Mouse (Mus musculus) C2C12 (cell line): ENCODE results near the gene Cog5. TPM values are rescaled to one million over a fixed set of nuclear protein-coding genes. Genes with fewer than 3 reads are reported as not detected.

Experiments used
- H3K27me3 ChIP-seq: one replicate; pipeline ENCODE4 v1.6.1; 2011; ENCODE audit not compliant: control insufficient read depth, insufficient read depth, insufficient read length
- H3K36me3 ChIP-seq: one replicate; pipeline ENCODE4 v1.6.1; 2011; ENCODE audit not compliant: control insufficient read depth, insufficient read depth
- H3K4me3 ChIP-seq: one replicate; pipeline ENCODE4 v1.5.1; 2011; ENCODE audit warnings: mild to moderate bottlenecking, control low read depth; ENCODE audit not compliant: poor library complexity, insufficient read depth, severe bottlenecking
- H3K79me2 ChIP-seq: one replicate; pipeline ENCODE4 v1.6.1; 2011; ENCODE audit not compliant: control insufficient read depth, insufficient read depth
- H3K79me3 ChIP-seq: one replicate; pipeline ENCODE4 v1.6.1; 2011; ENCODE audit warnings: low read depth, control low read depth
- H3ac ChIP-seq: one replicate; pipeline ENCODE3; 2011; ENCODE audit warnings: low read depth; ENCODE audit not compliant: control insufficient read depth, insufficient read length
- CEBPB ChIP-seq: IDR thresholded peaks from one replicate; pipeline ENCODE4 v1.6.1; 2011; ENCODE audit warnings: low read depth, mild to moderate bottlenecking, control low read depth, moderate library complexity
- CTCF ChIP-seq: IDR thresholded peaks from one replicate; pipeline ENCODE4 v1.5.1; 2011; ENCODE audit not compliant: control insufficient read depth, insufficient read depth, insufficient read length
- FOSL1 ChIP-seq: IDR thresholded peaks from one replicate; pipeline ENCODE4 v1.8.0; 2011; ENCODE audit warnings: mild to moderate bottlenecking, low read length; ENCODE audit not compliant: poor library complexity, insufficient read depth, severe bottlenecking
- MAX ChIP-seq: IDR thresholded peaks from one replicate; pipeline ENCODE4 v1.6.1; 2011; ENCODE audit warnings: mild to moderate bottlenecking, control low read depth
- MYOD1 ChIP-seq: IDR thresholded peaks from one replicate; pipeline ENCODE4 v1.6.1; 2011; ENCODE audit warnings: low read depth; ENCODE audit not compliant: control insufficient read depth, insufficient read length
- MYOG ChIP-seq: IDR thresholded peaks from one replicate; pipeline ENCODE4 v1.6.1; 2011; ENCODE audit not compliant: control insufficient read depth, insufficient read length; ENCODE audit errors: extremely low read depth
- USF1 ChIP-seq: IDR thresholded peaks from one replicate; pipeline ENCODE4 v1.6.1; 2011; ENCODE audit warnings: low read depth, mild to moderate bottlenecking, control low read depth, moderate library complexity
- polyA plus RNA-seq: library from polyadenylated mRNA; unstranded; fragments of >200 nt; fragmentation: generic; extraction: Trizol; gene quantifications from one replicate; pipeline ENCODE4 v1.2.1, GENCODE M21; 2012; ENCODE audit warnings: missing spikeins

Gene Cog5
- polyA plus RNA-seq, 1 experiment = 8.2 TPM

DNA sequence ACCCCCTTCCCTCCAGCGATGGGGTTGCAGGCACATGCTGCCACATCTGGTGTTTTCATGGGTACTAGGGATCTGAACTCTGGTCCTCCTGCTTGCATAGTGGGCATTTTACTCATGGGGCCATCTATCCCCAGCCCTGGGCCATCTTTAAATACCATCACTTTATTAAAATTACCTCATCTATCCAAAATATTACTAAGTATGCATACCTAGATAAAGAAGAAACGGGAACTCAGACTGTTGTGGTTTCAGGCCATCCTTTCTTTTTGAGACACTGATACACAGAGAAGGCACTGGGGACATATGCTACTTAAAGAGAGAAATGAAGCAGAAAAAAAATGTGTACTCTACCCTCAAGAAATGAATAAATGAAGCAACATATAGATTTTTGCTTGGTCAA is 331.8 kb downstream of the Cog5 start:
- H3K79me3 ChIP-seq = peaks cover 1% of the 10 kb centered on the region
- no peaks in the 10 kb centered on the region for H3K79me2 ChIP-seq
- TF ChIP-seq CEBPB = no peak
- no peak for TF ChIP-seq MAX
- no peak for TF ChIP-seq USF1
- no peak for TF ChIP-seq MYOG
- no peak for TF ChIP-seq FOSL1
- TF ChIP-seq CTCF = no peak
- no peak for TF ChIP-seq MYOD1
- no peak overlapping the region for H3ac ChIP-seq
- no peak overlapping the region for H3K4me3 ChIP-seq
- peaks cover 35% of the 10 kb centered on the region for H3K36me3 ChIP-seq
- no peaks in the 10 kb centered on the region for H3K27me3 ChIP-seq

Other genes with a start within 250 kb of the Cog5 start
- gene Cbll1, start 155.3 kb upstream of the Cog5 start, polyA plus RNA-seq = 8.2 TPM
- gene Slc26a4, start 94.9 kb upstream of the Cog5 start, polyA plus RNA-seq = not detected
- 7.1 TPM for gene Bcap29, start 20.2 kb upstream of the Cog5 start, polyA plus RNA-seq
- gene Dus4l, start within 50 bp of the Cog5 start, polyA plus RNA-seq = 4.1 TPM
- 0.02 TPM for gene Gpr22, start 59.1 kb downstream of the Cog5 start, polyA plus RNA-seq